Mouse (Mus musculus) left cerebral cortex, postnatal 36 days (tissue): Measurements from ENCODE around the gene Ap1b1. TPM values are rescaled to one million over a fixed set of nuclear protein-coding genes. Genes with fewer than 3 reads are reported as not detected.

Source experiments
- DNase-seq, 2 experiments: peaks; one replicate each; pipeline ENCODE4 v3.0.0; 2021 to 2022; ENCODE audit warnings: low spot score in 2 of 2, mixed read lengths in 1 of 2
- intact Hi-C: fragments of 180-260 bp; cut with DNase I; formaldehyde crosslinking; loops from one replicate; pipeline ENCODE4 v1.15.1; 2025
- microRNA-seq: library from miRNA; unstranded; fragments of <30 nt; microRNA quantifications from one replicate; pipeline ENCODE4 v1.2.0, GENCODE M21; 2022
- total RNA-seq, 2 experiments: library from RNA; stranded (reverse); gene quantifications; 2 replicates each; pipeline ENCODE4 v1.2.3; 2021

The Ap1b1 gene
- total RNA-seq, 2 experiments from 2014 or later, result 145 to 153 TPM

- no peak for DNase-seq
- intact Hi-C loops, result no loop called here
Measured at GRCm38 (mm10) chr11:5089147-5089546, 102.5 kb downstream of the Ap1b1 start.

GRCm38 (mm10) chr11:5091706-5092105, 105.1 kb downstream of the Ap1b1 start:
- intact Hi-C loops, result no loop called here
- DNase-seq, result no peak

Small RNA genes within 50 kb of the gene (microRNA-seq; reads per million reads assigned to microRNA genes)
- not detected for gene Gm47296

Other genes starting within 250 kb of the Ap1b1 start
- 10 to 100 TPM; 16.4 to 22.0 TPM for gene Cabp7, start 240.0 kb upstream of the Ap1b1 start, total RNA-seq
- gene Nf2, start 137.3 kb upstream of the Ap1b1 start, total RNA-seq, result 10 to 100 TPM; 73.3 to 75.0 TPM
- 10 to 100 TPM; 85.0 to 90.8 TPM for gene Nipsnap1, start 112.9 kb upstream of the Ap1b1 start, total RNA-seq
- 10 to 100 TPM; 35.7 to 45.4 TPM for gene Thoc5, start 91.5 kb upstream of the Ap1b1 start, total RNA-seq
- 10 to 100 TPM; 44.0 to 47.2 TPM for gene Nefh, start 38.8 kb upstream of the Ap1b1 start, total RNA-seq
- gene Rasl10a, start 71.3 kb downstream of the Ap1b1 start, total RNA-seq, result 10 to 100 TPM; 72.2 to 77.6 TPM
- gene Gas2l1, start 78.5 kb downstream of the Ap1b1 start, total RNA-seq, result 10 to 100 TPM; 82.7 to 98.5 TPM
- gene Rhbdd3, start 112.1 kb downstream of the Ap1b1 start, total RNA-seq, result 10 to 100 TPM; 22.2 to 26.2 TPM
- 100 to 1,000 TPM; 222 to 343 TPM for gene Ewsr1, start 112.4 kb downstream of the Ap1b1 start, total RNA-seq
- gene Emid1, start 165.4 kb downstream of the Ap1b1 start, total RNA-seq, result 10 to 100 TPM in 1 of 2 experiments, 1 to 10 TPM in 1; 9.8 to 10.9 TPM